Mouse (Mus musculus) megakaryocyte progenitor cell, adult 5-6 weeks (primary cell): ENCODE measurements around the gene Numb. TPM values are rescaled to one million over a fixed set of nuclear protein-coding genes. Genes with fewer than 3 reads are reported as not detected.
A peak's percentile ranks its signal among the peaks of the same experiment; 100 is the strongest.

Experiments
- ATAC-seq: replicated peaks from 2 replicates; pipeline ENCODE4 v1.8.0; 2016; ENCODE audit warnings: mild to moderate bottlenecking, moderate TSS enrichment, inconsistent platforms; ENCODE audit not compliant: poor library complexity
- total RNA-seq, 2 experiments: library from RNA; stranded (forward) in 1 of 2; stranded (reverse) in 1 of 2; fragments of 157-497, 149-512 nt in 1 of 2; fragments of 200-1000 nt in 1 of 2; gene quantifications; 2 replicates each; pipeline versions ENCODE4 v1.2.3 to v1.2.4; 2015 to 2017

Numb gene
- total RNA-seq, 2 experiments from 2014 or later: 12.6 to 19.3 TPM

DNA sequence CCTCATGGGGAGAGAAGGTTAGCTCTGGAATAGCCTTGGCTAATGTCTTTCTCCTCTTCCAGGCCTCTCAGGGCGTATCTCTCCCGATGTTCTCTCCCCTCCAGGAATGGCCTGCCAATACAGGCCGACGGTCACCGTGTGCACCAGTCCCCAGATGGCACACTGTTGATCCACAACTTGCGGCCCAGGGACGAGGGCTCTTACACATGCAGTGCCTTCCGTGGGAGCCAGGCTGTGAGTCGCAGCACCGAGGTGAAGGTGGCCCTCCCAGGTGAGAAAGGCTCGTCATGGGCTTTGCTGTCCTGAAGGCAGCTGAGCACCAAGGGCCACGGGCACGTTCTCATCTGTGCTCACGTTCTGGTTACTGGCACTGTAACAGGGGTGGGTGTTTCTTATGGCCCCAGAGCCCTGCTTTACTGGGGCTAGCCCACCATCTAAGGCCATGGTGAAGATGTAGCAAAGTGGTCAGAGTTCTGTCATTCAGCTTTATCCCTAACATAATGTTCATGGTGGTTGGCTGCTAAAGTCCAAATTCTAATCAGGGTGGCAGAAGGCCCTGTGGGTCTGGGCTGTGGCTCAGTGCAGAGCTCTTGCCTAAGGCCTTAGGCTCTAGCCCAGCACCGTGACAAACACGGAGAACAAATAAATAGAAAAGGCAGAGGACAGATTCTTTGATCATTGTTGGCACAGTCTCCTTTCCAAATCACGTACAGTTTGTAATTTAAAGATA, 132.5 kb downstream of the Numb start:
- no peak for ATAC-seq

GRCm38 (mm10) chr12:83785305-83785704, 136.4 kb downstream of the Numb start:
- ATAC-seq: no peak

DNA sequence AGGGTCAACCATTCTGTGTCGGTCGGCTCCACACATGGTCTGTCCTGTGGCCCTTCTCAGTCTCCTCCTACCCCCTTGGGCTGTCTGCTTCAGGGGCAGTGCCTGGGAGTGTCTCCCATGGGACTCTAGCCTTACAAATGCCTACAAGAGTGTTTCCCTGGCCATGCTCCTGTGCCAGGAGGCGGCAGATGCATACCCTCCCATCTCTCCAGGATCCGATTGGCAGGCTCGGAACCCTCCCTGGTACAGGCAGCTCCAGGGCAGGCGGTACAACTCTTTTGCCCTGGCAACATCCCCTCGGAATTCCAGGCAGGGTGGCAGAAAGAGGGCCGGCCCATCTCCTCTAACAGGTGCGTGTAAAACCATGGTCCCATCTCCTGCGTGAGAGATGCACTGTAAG, 139.1 kb downstream of the Numb start:
- ATAC-seq: no peak

DNA sequence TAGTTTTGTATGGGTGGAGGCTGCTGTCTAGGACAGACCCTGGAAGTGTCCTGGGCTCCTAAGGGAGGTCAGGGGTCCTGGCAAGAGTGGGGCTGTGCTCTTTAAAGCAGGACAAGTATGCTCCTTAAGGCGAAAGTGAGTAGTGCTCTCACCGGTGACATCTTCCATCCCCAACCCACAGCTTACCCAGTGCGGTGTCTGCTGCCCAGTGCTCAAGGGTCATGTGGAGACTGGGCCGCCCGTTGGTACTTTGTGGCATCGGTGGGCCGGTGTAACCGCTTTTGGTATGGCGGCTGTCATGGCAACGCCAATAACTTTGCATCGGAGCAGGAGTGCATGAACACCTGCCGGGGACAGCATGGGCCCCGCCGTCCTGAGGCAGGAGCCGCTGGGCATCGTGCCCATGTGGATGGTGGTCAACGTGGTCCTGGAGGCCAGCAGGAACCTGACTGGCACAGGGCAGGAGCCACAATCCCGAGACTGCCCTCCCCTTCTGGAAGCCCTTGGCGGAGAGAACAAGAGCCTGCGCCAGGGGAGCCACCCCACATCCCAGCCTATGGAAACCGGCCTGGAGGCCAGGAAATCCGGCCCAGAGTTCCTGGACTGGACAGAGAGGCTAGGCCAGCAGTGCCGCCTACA, 140.0 kb downstream of the Numb start:
- ATAC-seq: no peak

- no peak for ATAC-seq
Observed at GRCm38 (mm10) chr12:83781204-83781603, 140.5 kb downstream of the Numb start.

DNA sequence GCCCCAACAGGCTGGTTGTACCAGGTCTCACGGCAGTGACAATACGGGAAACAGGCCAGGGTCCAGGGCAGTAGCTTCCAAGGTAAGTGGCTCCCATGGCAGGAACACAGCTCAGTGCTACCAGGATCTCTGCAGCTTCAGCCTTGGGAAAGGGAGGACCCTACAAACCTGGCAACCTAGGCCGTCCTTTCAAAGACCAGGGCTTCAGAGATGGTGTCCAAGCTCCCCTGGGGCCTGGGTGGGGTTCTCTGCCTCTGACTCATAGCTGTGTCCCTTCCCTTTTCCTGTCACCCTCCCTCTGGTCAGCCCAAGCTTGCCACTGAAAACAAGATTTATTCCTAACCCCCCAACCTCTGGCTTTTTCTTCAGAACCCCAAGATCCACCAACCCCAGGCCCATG, 141.6 kb downstream of the Numb start:
- ATAC-seq: no peak

DNA sequence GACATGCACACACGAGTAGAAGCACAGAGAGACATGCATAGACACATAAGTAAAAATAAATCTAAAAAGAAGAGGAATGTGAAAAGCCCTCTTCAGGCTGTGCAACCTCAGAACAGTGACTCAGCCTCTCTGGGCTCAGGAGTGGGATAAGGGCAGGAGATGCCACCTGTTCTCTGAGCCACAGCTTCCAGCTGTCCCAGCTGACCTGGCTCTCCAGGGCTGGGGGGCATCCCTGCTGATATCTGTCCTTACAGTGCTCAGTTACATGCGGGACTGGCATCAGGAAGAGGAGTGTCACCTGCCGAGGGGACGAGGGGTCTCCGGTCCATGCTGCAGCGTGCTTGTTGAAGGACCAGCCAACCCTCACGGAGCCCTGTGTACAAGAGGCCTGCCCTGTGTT, 145.0 kb downstream of the Numb start:
- ATAC-seq: no peak

GRCm38 (mm10) chr12:83775621-83776020, 146.1 kb downstream of the Numb start:
- no peak for ATAC-seq

- ATAC-seq: peak; percentile 89
Observed at GRCm38 (mm10) chr12:83770418-83771256, 151.1 kb downstream of the Numb start.

- ATAC-seq: no peak
Observed at GRCm38 (mm10) chr12:83768235-83768899, 153.4 kb downstream of the Numb start.

GRCm38 (mm10) chr12:83767833-83768232, 153.9 kb downstream of the Numb start:
- no peak for ATAC-seq

- ATAC-seq: no peak
Observed at GRCm38 (mm10) chr12:83765965-83766603, 155.7 kb downstream of the Numb start.

GRCm38 (mm10) chr12:83764519-83764918, 157.2 kb downstream of the Numb start:
- no peak for ATAC-seq

DNA sequence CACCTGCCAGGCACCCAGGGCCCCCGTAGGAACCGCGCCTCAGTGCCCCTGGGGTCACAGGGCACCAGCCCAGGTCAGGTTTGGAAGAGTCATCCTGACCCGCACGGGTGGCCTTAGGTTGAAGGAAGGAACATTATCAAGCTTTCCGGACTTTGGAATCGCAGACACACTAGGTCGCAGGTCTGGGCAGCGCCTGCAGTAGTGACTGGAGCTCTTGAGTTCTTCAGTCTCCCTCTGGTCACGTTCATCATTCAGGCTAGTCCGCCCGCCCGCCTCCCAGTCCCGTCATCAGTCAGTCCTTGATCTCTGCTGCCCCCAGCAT, 157.7 kb downstream of the Numb start:
- ATAC-seq: no peak

DNA sequence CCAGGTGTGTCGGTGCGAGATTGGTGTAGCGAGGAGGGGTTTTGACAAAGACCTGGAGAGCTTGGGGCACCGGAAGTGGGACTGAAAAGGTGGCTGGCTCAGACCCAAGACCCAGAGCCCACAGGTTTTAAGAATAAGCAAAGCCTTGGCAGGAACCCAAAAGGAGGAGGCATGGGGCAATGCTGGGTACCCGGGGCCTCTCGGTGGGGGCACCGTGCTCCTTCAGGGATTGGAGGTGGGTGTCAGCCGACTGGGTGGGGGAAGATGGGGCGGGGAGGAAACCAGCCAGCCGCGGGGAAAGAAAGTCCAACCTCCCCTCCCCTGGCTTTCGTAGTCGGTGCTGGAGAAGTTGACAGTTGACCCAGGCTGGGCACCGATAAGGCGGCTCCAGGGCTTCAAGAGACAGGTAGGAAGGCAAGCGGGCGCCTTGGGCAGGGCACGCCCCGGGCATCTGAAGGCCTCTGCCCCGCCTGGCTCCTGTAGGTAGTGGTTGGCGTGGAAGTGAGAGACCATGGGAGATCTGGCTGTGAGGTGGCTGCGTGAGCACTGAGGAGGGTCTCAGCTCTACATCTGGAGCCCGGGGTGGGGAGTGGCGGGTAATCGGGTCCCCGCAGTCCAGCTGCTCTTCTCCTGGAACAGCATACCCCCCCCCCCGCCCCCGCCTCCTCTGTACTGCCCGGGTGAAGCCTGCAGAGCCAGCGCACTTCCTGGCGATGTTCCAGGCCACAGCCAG, 158.3 kb downstream of the Numb start, which contains the start of gene Papln:
Gene Papln (plus strand): TSS at position 324 of the 733 bp plus-strand sequence.
- ATAC-seq: peak; percentile 49

GRCm38 (mm10) chr12:83762706-83763105, 159.0 kb downstream of the Numb start:
- peak; percentile 77 for ATAC-seq

GRCm38 (mm10) chr12:83760201-83760600, 161.5 kb downstream of the Numb start:
- ATAC-seq: no peak

- ATAC-seq: no peak
Observed at GRCm38 (mm10) chr12:83758735-83759134, 163.0 kb downstream of the Numb start.

GRCm38 (mm10) chr12:83752495-83752894, 169.2 kb downstream of the Numb start:
- no peak for ATAC-seq

DNA sequence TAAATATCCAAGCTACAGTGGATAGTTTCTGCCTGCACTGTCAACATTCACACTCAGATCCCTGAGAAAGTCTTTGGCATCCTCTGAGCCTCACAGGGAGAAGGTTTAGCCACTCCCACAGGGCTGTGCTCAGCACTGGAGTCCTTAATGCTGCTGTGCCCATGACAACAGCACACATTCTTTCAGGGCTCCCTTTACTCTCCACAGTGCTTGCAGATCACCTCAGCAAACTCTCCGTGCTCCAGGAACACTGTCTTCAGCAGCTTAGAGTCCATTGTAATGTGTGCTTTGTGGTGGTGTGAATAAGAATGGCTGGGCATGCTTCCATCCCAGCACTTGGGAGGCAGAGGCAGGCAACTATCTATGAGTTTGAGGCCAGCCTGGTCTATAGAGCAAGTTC, 172.5 kb downstream of the Numb start:
- no peak for ATAC-seq
